Mouse (Mus musculus): ENCODE data around the gene Gm44511.
"Not testable (repeated sequence)": the region's sequence is repeated elsewhere in the genome, so short reads cannot be mapped to it uniquely, and the experiment has no call there.

Gene Gm44511

GRCm38 (mm10) chr6:128841327-128842089 is 15.4 kb upstream of the Gm44511 start:
- DNase-seq (ENCODE audit: low spot score in 2 of 2): no peak

- DNase-seq (ENCODE audit: low spot score in 2 of 2): not testable (repeated sequence)
Measured at GRCm38 (mm10) chr6:128840669-128841068, 14.6 kb upstream of the Gm44511 start.

- no peak for DNase-seq (ENCODE audit: low spot score in 2 of 2)
Measured at GRCm38 (mm10) chr6:128839921-128840320, 13.8 kb upstream of the Gm44511 start.

- DNase-seq (ENCODE audit: low spot score in 2 of 2): peak; percentile 64 to 83
Measured at GRCm38 (mm10) chr6:128839266-128839771, 13.2 kb upstream of the Gm44511 start.

GRCm38 (mm10) chr6:128838342-128839265 is 12.5 kb upstream of the Gm44511 start:
- DNase-seq (ENCODE audit: low spot score in 2 of 2): peak; percentile 72 to 90

GRCm38 (mm10) chr6:128837454-128838341 is 11.6 kb upstream of the Gm44511 start:
- peak in 1 of 2 experiments; percentile 27 for DNase-seq (ENCODE audit: low spot score in 2 of 2)

- no peak for DNase-seq (ENCODE audit: low spot score in 2 of 2)
Measured at GRCm38 (mm10) chr6:128836955-128837334, 10.8 kb upstream of the Gm44511 start.

- no peak for DNase-seq (ENCODE audit: low spot score in 2 of 2)
Measured at GRCm38 (mm10) chr6:128836191-128836954, 10.3 kb upstream of the Gm44511 start.

GRCm38 (mm10) chr6:128835571-128835970 is 9.5 kb upstream of the Gm44511 start:
- no peak for DNase-seq (ENCODE audit: low spot score in 2 of 2)

- DNase-seq (ENCODE audit: low spot score in 2 of 2): no peak
Measured at GRCm38 (mm10) chr6:128833046-128833445, 6.9 kb upstream of the Gm44511 start.

- no peak for DNase-seq (ENCODE audit: low spot score in 2 of 2)
Measured at GRCm38 (mm10) chr6:128829837-128830236, 3.7 kb upstream of the Gm44511 start.

- DNase-seq (ENCODE audit: low spot score in 2 of 2): no peak
Measured at GRCm38 (mm10) chr6:128826781-128827180, 666 bp upstream of the Gm44511 start.

GRCm38 (mm10) chr6:128818083-128818802 is 7.9 kb downstream of the Gm44511 start:
- no peak for DNase-seq (ENCODE audit: low spot score in 2 of 2)

GRCm38 (mm10) chr6:128808532-128808931 is 17.6 kb downstream of the Gm44511 start:
- DNase-seq (ENCODE audit: low spot score in 2 of 2): peak in 1 of 2 experiments; percentile 25

- DNase-seq (ENCODE audit: low spot score in 2 of 2): no peak
Measured at GRCm38 (mm10) chr6:128807021-128807420, 19.1 kb downstream of the Gm44511 start.

- peak in 1 of 2 experiments; percentile 59 for DNase-seq (ENCODE audit: low spot score in 2 of 2)
Measured at GRCm38 (mm10) chr6:128804823-128805640, 21.1 kb downstream of the Gm44511 start.

- DNase-seq (ENCODE audit: low spot score in 2 of 2): peak; percentile 92 to 97
Measured at GRCm38 (mm10) chr6:128802999-128803857, 22.9 kb downstream of the Gm44511 start.

- DNase-seq (ENCODE audit: low spot score in 2 of 2): peak in 1 of 2 experiments; percentile 30
Measured at GRCm38 (mm10) chr6:128802557-128802956, 23.6 kb downstream of the Gm44511 start.

All from cerebellum, postnatal 4 days (tissue).